Mouse (Mus musculus): ENCODE results near the gene Hist1h4k. TPM values are rescaled to one million over a fixed set of nuclear protein-coding genes. Genes with fewer than 3 reads are reported as not detected.
"Not testable (repeated sequence)": the region's sequence is repeated elsewhere in the genome, so short reads cannot be mapped to it uniquely, and the experiment has no call there.

Hist1h4k gene
- polyA plus RNA-seq (2012; rRNA removed), result 35.5 and 55.4 TPM in 2 replicates

DNA sequence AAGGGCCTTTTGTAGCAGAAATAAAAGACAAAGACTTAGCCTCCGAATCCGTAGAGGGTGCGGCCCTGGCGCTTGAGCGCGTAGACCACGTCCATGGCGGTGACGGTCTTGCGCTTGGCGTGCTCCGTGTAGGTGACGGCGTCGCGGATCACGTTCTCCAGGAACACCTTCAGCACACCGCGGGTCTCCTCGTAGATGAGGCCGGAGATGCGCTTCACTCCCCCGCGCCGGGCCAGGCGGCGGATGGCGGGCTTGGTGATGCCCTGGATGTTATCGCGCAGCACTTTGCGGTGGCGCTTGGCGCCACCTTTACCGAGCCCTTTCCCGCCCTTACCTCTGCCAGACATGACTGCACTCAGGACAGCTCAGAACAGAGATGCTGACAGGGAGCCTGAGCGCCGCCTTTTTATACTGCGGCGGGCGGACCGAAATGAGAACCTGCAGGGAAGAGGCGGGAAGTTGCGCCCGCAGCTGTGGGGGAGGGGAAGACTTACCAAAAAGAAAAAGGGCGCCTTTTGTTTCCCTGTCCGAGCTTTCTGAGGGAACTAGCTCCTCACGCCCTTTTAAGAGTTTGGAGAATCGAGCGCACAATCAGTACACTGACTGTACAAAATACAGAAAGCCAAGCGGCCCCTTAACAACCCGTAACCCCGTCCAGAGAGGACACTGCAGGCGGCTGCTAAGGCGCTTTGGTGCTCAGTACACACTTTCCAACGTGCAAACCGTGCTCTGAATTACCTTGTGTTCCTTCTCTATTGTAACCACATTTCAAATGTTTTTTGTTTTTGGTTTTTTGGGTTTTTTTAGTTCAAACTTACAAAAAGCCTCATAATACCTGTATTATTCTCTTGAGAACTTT, at the start of gene Hist1h4k:
Gene Hist1h4k (minus strand): TSS at position 347 of the 859 bp plus-strand sequence.
- peak within 1 kb of the TSS; percentile 71 for H3K27ac ChIP-seq (ENCODE audit: insufficient read depth, low read depth, low read length)
- under 1% methylated on average over 54 of the region's 56 CpGs for WGBS

DNA sequence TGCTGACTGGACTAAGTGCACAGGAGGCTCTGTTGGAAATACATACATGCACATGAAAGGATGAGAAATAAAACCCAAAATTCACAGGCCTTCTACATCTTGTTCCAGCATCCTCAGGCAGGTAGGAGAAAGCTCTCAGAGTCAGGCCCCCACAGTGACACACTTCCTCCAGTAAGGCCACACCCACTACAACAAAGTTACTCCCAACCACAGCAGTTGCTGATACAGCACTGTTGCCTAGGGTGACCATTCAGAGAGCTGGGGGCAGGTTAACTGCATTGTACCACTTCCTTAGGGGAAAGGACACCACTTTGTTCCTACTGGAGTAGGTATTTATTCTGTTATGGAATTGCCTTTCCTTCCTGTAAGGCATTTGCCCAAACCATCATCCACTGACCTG, 46.9 kb upstream of the Hist1h4k start:
- H3K27me3 ChIP-seq (ENCODE audit: control insufficient read depth, insufficient read depth, low read length); H3K4me3 ChIP-seq (ENCODE audit: low read depth, low read length): not testable (repeated sequence)

More for the DNA sequence above, at the start of gene Hist1h4k:
- H3K4me3 ChIP-seq (ENCODE audit: low read depth, low read length), result peak within 1 kb of the TSS; percentile 66
- not testable (repeated sequence) for H3K27me3 ChIP-seq (ENCODE audit: control insufficient read depth, insufficient read depth, low read length); H3K4me1 ChIP-seq (ENCODE audit: control insufficient read depth, insufficient read depth, insufficient read length, low read length); H3K36me3 ChIP-seq (ENCODE audit: control insufficient read depth, insufficient read depth, low read length)
- TF ChIP-seq POLR2A (IDR thresholded peaks at IDR 0.05; ENCODE audit: low read depth, low read length), result peak; percentile 89

GRCm38 (mm10) chr13:21795584-21795983, 45.3 kb upstream of the Hist1h4k start:
- no peaks in the 10 kb centered on the region for H3K4me1 ChIP-seq (ENCODE audit: control insufficient read depth, insufficient read depth, insufficient read length, low read length)
- TF ChIP-seq POLR2A (IDR thresholded peaks at IDR 0.05; ENCODE audit: low read depth, low read length) (no peak), CTCF (IDR thresholded peaks at IDR 0.05; ENCODE audit: extremely low read depth, insufficient read length, insufficient replicate concordance, low read depth, low read length) (no peak)
- H3K27ac ChIP-seq (ENCODE audit: insufficient read depth, low read depth, low read length), result no peak overlapping the region

More for the DNA sequence above, 46.9 kb upstream of the Hist1h4k start:
- H3K4me1 ChIP-seq (ENCODE audit: control insufficient read depth, insufficient read depth, insufficient read length, low read length); H3K36me3 ChIP-seq (ENCODE audit: control insufficient read depth, insufficient read depth, low read length); H3K27ac ChIP-seq (ENCODE audit: insufficient read depth, low read depth, low read length): not testable (repeated sequence)

GRCm38 (mm10) chr13:21790601-21791283, 40.4 kb upstream of the Hist1h4k start:
- no peaks in the 10 kb centered on the region for H3K4me1 ChIP-seq (ENCODE audit: control insufficient read depth, insufficient read depth, insufficient read length, low read length)
- WGBS, result 12% methylated on average over 18 of the region's 18 CpGs
- no peak overlapping the region for H3K27ac ChIP-seq (ENCODE audit: insufficient read depth, low read depth, low read length)
- peak overlapping the region; percentile 35 for H3K4me3 ChIP-seq (ENCODE audit: low read depth, low read length)
- H3K36me3 ChIP-seq (ENCODE audit: control insufficient read depth, insufficient read depth, low read length), result no peaks in the 10 kb centered on the region
- TF ChIP-seq CTCF (IDR thresholded peaks at IDR 0.05; ENCODE audit: extremely low read depth, insufficient read length, insufficient replicate concordance, low read depth, low read length) (no peak), POLR2A (IDR thresholded peaks at IDR 0.05; ENCODE audit: low read depth, low read length) (no peak)
- H3K27me3 ChIP-seq (ENCODE audit: control insufficient read depth, insufficient read depth, low read length), result no peaks in the 10 kb centered on the region

More at GRCm38 (mm10) chr13:21795584-21795983, 45.3 kb upstream of the Hist1h4k start:
- H3K36me3 ChIP-seq (ENCODE audit: control insufficient read depth, insufficient read depth, low read length), result no peaks in the 10 kb centered on the region
- H3K27me3 ChIP-seq (ENCODE audit: control insufficient read depth, insufficient read depth, low read length), result no peaks in the 10 kb centered on the region
- no peak overlapping the region for H3K4me3 ChIP-seq (ENCODE audit: low read depth, low read length)
- 92% methylated on average over 7 of the region's 7 CpGs for WGBS

- WGBS, result 53% methylated on average over 6 of the region's 6 CpGs
- TF ChIP-seq CTCF (IDR thresholded peaks at IDR 0.05; ENCODE audit: extremely low read depth, insufficient read length, insufficient replicate concordance, low read depth, low read length) (no peak), POLR2A (IDR thresholded peaks at IDR 0.05; ENCODE audit: low read depth, low read length) (no peak)
- Histone ChIP-seq H3K36me3 (ENCODE audit: control insufficient read depth, insufficient read depth, low read length) (no peaks in the 10 kb centered on the region), H3K27me3 (ENCODE audit: control insufficient read depth, insufficient read depth, low read length) (no peaks in the 10 kb centered on the region), H3K4me1 (ENCODE audit: control insufficient read depth, insufficient read depth, insufficient read length, low read length) (no peaks in the 10 kb centered on the region), H3K27ac (ENCODE audit: insufficient read depth, low read depth, low read length) (no peak overlapping the region), H3K4me3 (ENCODE audit: low read depth, low read length) (no peak overlapping the region)
Observed at GRCm38 (mm10) chr13:21789925-21790324, 39.6 kb upstream of the Hist1h4k start.

GRCm38 (mm10) chr13:21787760-21788593, 37.7 kb upstream of the Hist1h4k start:
- H3K4me3 ChIP-seq (ENCODE audit: low read depth, low read length), result peak overlapping the region; percentile 33
- 31% methylated on average over 18 of the region's 21 CpGs for WGBS

GRCm38 (mm10) chr13:21786899-21787629, 36.8 kb upstream of the Hist1h4k start, which contains the start of the genes Hist1h2an and Hist1h2bp:
Gene Hist1h2an (minus strand): TSS chr13:21787218.
Gene Hist1h2bp (plus strand): TSS chr13:21787461.
- Histone ChIP-seq H3K27ac (ENCODE audit: insufficient read depth, low read depth, low read length) (peak within 1 kb of the TSS; percentile 75), H3K4me3 (ENCODE audit: low read depth, low read length) (peak within 1 kb of the TSS; percentile 65)
- WGBS, result under 1% methylated on average over 43 of the region's 63 CpGs
- H3K36me3 ChIP-seq (ENCODE audit: control insufficient read depth, insufficient read depth, low read length); H3K27me3 ChIP-seq (ENCODE audit: control insufficient read depth, insufficient read depth, low read length); H3K4me1 ChIP-seq (ENCODE audit: control insufficient read depth, insufficient read depth, insufficient read length, low read length): not testable (repeated sequence)

More at GRCm38 (mm10) chr13:21787760-21788593, 37.7 kb upstream of the Hist1h4k start:
- no peaks in the 10 kb centered on the region for H3K4me1 ChIP-seq (ENCODE audit: control insufficient read depth, insufficient read depth, insufficient read length, low read length)
- TF ChIP-seq POLR2A (IDR thresholded peaks at IDR 0.05; ENCODE audit: low read depth, low read length) (no peak), CTCF (IDR thresholded peaks at IDR 0.05; ENCODE audit: extremely low read depth, insufficient read length, insufficient replicate concordance, low read depth, low read length) (no peak)
- no peaks in the 10 kb centered on the region for H3K36me3 ChIP-seq (ENCODE audit: control insufficient read depth, insufficient read depth, low read length)
- no peaks in the 10 kb centered on the region for H3K27me3 ChIP-seq (ENCODE audit: control insufficient read depth, insufficient read depth, low read length)
- no peak overlapping the region for H3K27ac ChIP-seq (ENCODE audit: insufficient read depth, low read depth, low read length)
